Mouse (Mus musculus): Measurements from ENCODE around the gene Ralgapb.

Ralgapb gene

DNA sequence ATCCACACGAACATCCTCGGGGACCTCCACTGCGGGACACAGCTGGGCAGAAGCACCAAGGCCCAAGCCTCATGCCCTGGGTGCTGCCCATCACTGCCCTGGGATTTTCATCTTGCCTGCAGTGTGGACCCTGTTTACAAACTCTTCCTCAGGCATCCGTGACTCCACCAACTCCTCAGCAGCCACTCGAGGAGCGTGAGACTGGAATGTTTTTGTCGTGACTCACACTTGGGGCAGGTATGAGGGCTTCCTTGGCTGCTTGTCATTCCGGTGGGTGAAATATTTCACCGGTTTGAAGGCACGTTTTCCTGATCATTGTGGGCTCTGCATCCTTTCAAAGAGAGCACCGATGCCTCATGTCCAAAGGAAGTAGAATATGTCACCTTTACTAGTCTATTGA lies 109.4 kb downstream of the Ralgapb start:
- no peak for DNase-seq

GRCm38 (mm10) chr2:158519800-158520199 lies 110.2 kb downstream of the Ralgapb start:
- no peak for DNase-seq

- DNase-seq: no peak
These were observed 113.4 kb downstream of the Ralgapb start for GRCm38 (mm10) chr2:158523060-158523459.

- DNase-seq: no peak
These were observed 114.6 kb downstream of the Ralgapb start for GRCm38 (mm10) chr2:158524129-158524860.

DNA sequence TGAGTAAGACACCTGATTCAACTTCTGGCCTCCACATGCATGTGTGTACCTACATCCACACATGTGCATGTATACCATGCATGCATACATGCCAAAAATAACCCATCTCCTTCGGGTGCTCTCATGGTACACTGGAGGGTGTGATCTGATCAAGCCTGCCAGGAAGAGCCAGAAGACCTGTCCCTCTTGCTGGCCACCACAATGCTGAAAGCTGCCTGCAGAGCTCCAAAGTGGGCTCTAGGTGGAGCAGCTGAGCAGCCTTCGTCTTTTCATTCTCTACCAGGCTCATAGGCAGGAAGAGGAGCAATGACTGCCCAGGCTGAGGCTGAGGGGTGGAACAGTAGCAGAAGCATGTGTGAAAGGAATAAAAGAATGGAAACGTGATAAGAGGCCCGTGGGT lies 124.4 kb downstream of the Ralgapb start:
- peak; percentile 48 to 57 for DNase-seq

DNA sequence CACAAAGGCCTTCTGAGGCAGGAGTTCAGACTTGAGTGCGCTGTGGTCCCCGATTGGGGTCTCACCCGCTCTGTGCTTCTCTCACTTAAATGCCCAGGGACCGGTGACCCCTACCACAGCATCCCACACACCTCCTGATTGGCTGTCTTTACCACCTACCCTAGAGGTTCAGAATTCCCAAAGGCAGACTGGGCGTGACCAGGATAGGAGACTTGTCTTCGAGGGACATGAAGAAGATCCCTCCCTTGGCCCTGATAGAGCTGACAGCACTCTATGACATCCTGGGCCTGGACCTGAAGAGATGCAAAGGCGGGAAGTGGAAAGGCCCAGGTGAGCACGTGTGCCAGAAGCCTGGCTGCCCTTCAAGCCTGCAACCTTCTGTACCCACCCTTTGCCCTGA lies 124.9 kb downstream of the Ralgapb start:
- DNase-seq: no peak

GRCm38 (mm10) chr2:158539433-158540305 lies 130.0 kb downstream of the Ralgapb start:
- no peak for DNase-seq

- DNase-seq: no peak
These were observed 131.6 kb downstream of the Ralgapb start for GRCm38 (mm10) chr2:158541286-158541685.

- no peak for DNase-seq
These were observed 135.6 kb downstream of the Ralgapb start for GRCm38 (mm10) chr2:158545266-158545665.

DNA sequence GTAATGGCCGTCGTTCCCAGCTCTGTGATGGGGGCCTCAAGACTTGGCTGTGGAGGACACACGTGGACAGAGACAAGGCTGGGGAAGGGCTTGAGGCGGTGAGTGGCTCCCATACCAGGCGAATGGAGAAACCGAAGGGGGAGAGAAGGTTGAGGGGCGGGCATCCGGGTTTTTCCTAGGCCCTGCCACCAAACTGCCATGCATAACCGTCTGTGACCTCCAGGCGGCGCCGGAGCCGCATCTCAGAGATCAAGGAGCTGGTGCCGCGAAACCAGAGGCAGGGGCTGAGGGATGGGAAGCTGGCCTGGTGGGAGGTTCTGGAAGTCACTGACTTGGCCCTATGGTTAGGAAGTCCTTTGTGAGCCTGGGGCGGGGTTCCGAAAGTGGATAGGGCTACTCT lies 137.1 kb downstream of the Ralgapb start:
- DNase-seq: peak; percentile 62 to 72
